Mouse (Mus musculus): ENCODE measurements around the gene Llph. TPM values are rescaled to one million over a fixed set of nuclear protein-coding genes. Genes with fewer than 3 reads are reported as not detected.

The Llph gene
- total RNA-seq, 2 experiments from 2014 or later = 15.0 to 19.5 TPM

DNA sequence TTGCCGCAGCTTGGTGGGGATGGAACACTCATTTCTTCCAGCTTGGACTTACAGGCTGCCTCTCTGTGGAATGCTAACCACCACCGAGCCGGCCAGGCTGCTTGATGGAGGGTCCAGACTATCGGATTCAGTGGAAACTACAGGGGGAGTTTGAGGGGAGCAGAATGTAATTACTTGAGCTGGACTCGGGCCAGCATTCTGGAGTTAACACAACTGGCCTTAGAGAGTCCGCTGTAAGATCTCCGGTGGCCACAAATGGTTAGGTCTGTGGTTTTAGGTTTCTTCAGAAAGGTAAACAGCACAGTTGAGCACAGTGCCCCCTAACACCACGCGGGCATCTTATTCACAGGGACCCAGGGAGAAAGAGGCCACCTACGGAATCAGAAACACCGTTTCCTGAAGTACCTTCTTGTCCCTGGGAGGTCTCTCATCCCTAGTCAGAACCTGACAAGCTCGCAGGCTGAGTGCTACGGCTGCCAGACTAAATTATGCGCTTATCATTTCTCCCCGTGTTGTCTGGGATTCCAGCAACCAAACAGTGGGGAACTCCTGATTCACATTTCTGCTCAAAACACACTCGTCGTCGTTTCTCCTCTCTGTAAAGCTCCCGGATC is 45.5 kb downstream of the Llph start:
- DNase-seq (ENCODE audit: low spot score in 2 of 2) = no peak

DNA sequence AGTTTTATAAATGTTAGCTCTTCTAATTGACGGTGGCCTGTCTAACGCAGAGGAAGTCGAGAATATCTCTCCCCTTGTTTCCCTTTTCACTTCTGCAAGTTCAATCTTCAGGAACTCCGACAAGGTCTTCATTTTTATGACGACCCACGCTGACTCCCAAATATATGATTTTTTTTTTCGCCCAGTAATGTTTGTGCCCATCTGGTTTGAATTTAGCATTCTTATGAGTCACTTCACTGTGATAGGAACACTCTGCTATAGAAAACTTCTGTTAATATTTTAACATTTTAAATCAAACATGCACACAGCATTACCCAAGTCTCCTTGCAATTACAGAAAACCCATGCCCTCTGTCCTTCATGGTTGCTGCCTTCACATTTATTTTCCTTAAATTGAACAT is 46.5 kb downstream of the Llph start:
- no peak for DNase-seq (ENCODE audit: low spot score in 2 of 2)

DNA sequence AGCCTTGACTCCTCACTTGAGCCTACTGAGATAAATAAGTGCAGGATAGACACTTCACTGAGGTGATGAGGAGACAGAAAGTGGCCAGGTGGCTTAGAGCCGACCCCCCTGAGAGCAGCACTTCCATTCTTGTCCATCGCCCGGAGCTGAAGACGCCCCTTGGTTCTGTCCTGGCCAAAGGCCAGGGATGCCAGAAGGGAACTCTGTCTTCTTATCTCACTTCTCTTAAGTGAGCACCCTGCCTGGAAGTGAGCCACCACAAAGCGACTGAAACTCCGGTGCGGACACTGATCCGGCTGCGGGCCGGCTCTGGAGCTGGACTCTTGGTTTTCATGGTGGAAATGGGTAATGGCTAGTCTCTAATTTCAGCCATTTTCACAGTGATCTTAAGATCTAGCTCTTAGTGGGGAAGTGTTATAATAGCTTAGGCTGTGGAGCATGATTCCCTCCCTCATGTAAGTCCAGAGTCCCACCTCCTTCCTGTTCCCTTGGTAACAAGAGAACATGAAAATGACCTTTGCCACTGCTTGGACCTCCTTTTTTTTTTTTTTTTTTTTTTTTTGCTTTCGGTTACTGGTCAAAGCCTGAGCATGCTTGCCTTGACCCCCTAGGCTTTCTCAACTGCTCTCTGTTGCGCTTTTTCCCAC is 52.7 kb downstream of the Llph start:
- no peak for DNase-seq (ENCODE audit: low spot score in 2 of 2)

DNA sequence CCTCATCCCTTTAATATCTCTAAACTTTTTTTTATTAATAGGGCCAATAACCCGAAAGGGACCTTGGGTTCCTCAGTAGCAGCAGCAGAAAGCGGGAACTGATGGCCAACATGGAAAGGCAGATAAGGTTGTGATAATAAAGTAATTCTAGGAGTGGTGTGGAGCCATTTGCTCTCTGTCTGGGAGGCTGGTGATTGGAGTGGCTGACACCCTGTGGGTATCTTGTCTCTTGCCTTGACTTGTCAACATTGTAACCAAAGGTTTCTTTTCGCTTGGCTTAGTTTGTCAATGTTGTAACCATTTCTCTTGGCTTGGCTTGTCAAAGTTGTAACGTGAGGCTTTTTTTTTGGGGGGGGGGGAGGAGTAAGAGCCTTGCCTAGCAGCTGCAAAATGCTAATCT is 53.5 kb downstream of the Llph start:
- DNase-seq (ENCODE audit: low spot score in 2 of 2) = no peak

DNA sequence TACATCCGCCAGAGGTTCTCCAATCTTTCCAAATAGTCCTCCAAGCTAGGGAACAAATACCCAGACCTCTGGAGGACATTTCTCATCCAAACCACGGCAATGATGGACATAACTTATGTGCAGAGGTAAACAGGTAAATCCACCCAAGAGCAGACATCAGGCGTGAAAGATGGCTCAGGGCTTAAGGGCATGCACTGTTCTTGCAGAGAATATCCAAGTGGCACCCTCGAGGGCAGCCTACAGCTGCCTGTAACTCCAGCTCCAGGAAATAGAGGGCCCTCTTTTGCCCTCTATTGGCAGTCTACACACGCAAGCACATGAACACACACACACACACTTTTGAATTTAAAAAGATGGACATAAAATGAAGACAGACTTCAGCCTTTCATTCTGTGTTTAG is 54.8 kb downstream of the Llph start:
- no peak for DNase-seq (ENCODE audit: low spot score in 2 of 2)

Other genes starting within 250 kb of the Llph start
- 1 to 10 TPM; 3.8 to 4.6 TPM for gene Helb, start 114.1 kb upstream of the Llph start, total RNA-seq (2021)
- 10 to 100 TPM; 56.1 to 62.4 TPM for gene Tmbim4, start 25.5 kb upstream of the Llph start, total RNA-seq (2021)
- gene Irak3, start 24.9 kb upstream of the Llph start, total RNA-seq (2021) = under 1 TPM; 0.18 to 0.69 TPM
- gene Hmga2, start 249.4 kb downstream of the Llph start, total RNA-seq (2021) = under 1 TPM; 0.10 to 0.12 TPM

All from layer of hippocampus, postnatal 14 days (tissue).